Mouse (Mus musculus) embryonic fibroblast, embryonic 13.5 days (primary cell): ENCODE results near the gene Inpp5a. TPM values are rescaled to one million over a fixed set of nuclear protein-coding genes. Genes with fewer than 3 reads are reported as not detected.

Experiments
- H3K27ac ChIP-seq: 2 replicates; pipeline ENCODE4 v1.5.1; 2012; ENCODE audit warnings: low read length, control low read depth, inconsistent platforms; ENCODE audit not compliant: insufficient read depth
- H3K4me1 ChIP-seq: 2 replicates; pipeline ENCODE4 v1.6.1; 2011; ENCODE audit warnings: low read length; ENCODE audit not compliant: control insufficient read depth, insufficient read depth
- H3K4me3 ChIP-seq: 2 replicates; pipeline ENCODE4 v1.5.1; 2011; ENCODE audit warnings: mild to moderate bottlenecking, control low read depth, low read length; ENCODE audit not compliant: insufficient read depth
- CTCF ChIP-seq: IDR thresholded peaks from 2 replicates; pipeline ENCODE4 v1.5.1; 2011; ENCODE audit warnings: mild to moderate bottlenecking, control low read depth, low read length, moderate library complexity, borderline replicate concordance; ENCODE audit not compliant: insufficient read depth
- POLR2A ChIP-seq: IDR thresholded peaks from 2 replicates; pipeline ENCODE4 v1.6.1; 2011; ENCODE audit warnings: low read depth, mild to moderate bottlenecking, control low read depth, low read length, moderate library complexity
- polyA plus RNA-seq: library from polyadenylated mRNA; stranded (reverse); fragments of >200 nt; gene quantifications from 2 replicates; pipeline ENCODE4 v1.2.4, GENCODE M21; 2011; ENCODE audit warnings: low read depth; ENCODE audit not compliant: missing spikeins, insufficient read length

Gene Inpp5a
- polyA plus RNA-seq, 1 experiment = 85.4 TPM

DNA sequence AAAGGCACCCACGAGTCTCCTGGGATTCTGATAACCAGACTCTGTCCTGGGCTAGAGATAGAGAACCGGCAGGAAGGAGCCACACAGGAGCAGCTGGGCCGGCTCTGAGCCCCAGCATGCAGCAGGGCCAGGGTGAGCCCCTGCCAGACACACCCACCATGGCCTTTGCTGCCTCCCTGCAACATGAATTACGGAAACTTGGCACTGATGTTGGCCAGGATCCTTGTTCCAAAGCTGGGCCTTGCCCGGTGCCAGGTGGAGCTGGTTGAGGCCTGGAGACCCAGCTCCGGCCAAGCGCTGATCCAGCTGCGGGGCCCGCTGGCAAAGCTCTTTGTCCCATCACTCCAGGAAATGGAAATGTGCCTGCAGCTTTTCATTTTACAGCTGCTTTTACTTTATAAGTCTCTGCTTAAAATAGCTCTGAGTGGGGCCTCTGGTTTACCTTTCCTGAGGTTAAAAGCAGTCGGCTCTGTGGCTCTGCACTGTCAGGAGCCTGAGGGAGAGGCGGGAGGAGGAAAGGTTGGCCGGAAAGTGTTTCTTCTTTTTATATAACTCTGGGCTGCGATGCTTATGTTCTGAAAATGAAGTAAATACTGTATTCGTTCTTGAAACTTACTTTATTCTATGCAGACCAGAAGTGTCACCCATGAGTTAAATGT is 20.1 kb upstream of the Inpp5a start:
- no peak for TF ChIP-seq CTCF
- no peak for TF ChIP-seq POLR2A

DNA sequence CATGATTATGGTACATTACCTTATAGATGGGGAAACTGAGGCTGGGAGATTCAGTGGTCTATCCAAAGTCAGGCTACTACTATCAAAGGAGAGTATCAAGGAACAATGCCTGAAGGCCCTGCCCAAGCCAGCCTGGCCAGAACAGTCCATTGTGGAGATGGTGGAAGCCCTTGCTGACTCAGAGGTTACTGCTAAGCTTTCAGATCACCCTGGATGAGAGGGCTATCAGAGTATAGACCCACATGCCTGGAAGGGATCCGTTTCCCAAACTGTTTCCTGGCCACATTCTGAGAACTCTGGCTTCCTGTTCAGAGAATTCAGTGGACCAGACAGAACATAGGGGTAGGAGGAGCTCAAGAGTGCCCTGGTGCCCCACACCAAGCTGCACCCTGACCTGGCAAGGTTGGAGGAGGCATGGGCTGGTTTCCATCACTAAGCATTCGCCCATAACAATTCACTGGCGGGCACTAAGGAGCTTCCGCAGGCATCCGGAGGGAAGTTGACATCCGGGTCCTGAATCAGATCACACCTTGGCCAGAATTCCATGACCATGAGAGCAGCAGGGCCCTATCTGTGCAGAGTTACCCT is 19.3 kb upstream of the Inpp5a start:
- Histone ChIP-seq H3K4me1 (peaks cover 8% of the 10 kb centered on the region), H3K4me3 (no peak overlapping the region), H3K27ac (no peak overlapping the region)
- TF ChIP-seq CTCF = no peak
- TF ChIP-seq POLR2A = no peak

More for the DNA sequence above, 20.1 kb upstream of the Inpp5a start:
- Histone ChIP-seq H3K4me3 (no peak overlapping the region), H3K27ac (peak overlapping the region; percentile 6; the same call in 1 of the 2 replicates), H3K4me1 (peaks cover 11% of the 10 kb centered on the region)

DNA sequence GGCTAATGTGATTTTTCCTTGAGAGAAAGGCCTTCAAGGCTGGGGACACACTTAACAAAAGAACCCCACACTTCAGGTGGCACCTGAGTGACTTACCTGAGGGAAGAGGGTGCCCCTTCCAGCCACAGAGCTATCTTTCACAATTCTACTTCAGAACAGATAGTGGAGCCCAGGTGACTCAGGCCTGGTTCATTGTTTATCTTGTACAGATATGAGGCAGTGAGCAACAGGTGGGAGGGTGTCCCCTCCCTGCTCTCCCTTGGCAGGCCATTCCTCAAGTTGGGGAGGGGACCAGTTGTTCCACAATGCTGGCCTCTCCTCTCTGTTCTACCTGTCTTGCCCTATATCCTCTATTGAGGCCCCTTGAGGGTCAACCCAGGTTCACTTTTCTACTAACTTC is 17.5 kb upstream of the Inpp5a start:
- H3K4me3 ChIP-seq = no peak overlapping the region
- H3K27ac ChIP-seq = no peak overlapping the region
- TF ChIP-seq POLR2A (no peak), CTCF (no peak)
- 0 out of 2 replicates have a peak, but pooled peaks cover 2% of the 10 kb centered on the region for H3K4me1 ChIP-seq

DNA sequence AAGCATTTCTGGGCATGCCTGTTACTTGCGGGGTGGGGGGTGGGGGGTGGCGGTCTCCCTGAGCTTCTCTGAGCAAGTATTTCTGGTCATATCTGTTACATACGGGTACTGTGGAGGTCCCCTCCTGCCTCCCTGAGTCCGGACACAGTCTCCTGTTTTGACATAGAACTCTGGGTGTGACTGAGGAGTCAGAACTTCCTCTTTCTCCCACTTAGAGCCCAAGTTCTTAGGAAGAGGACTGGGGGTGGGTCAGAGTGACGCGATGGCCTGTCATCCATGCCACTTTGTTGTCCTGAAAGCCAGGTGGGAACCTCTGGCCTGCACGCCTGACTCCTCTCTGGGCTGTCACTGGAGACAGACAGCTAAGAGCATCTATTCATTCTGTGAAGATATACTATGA is 11.5 kb upstream of the Inpp5a start:
- Histone ChIP-seq H3K4me3 (no peak overlapping the region), H3K27ac (no peak overlapping the region), H3K4me1 (no peaks in the 10 kb centered on the region)
- no peak for TF ChIP-seq CTCF
- TF ChIP-seq POLR2A = no peak

DNA sequence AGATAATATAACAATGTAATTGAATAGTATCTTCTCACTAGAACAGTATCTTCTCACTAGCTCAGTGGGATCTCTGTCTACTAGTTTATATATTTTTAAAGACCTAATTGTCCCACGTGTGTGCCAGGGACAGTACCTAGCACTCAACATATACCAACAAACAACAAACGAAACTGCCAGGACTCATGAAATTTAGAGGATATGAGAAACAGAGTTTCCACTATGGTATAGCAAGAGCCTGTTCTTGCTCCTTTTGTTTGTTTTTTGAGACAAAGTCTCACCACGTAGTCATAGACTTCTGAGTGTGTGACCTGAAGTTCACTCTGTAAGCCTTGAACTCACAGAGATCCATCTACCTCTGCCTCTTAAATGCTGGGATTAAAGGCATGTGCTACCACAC is 10.6 kb upstream of the Inpp5a start:
- no peak overlapping the region for H3K27ac ChIP-seq
- H3K4me3 ChIP-seq = no peak overlapping the region
- H3K4me1 ChIP-seq = no peaks in the 10 kb centered on the region
- TF ChIP-seq POLR2A (no peak), CTCF (no peak)

DNA sequence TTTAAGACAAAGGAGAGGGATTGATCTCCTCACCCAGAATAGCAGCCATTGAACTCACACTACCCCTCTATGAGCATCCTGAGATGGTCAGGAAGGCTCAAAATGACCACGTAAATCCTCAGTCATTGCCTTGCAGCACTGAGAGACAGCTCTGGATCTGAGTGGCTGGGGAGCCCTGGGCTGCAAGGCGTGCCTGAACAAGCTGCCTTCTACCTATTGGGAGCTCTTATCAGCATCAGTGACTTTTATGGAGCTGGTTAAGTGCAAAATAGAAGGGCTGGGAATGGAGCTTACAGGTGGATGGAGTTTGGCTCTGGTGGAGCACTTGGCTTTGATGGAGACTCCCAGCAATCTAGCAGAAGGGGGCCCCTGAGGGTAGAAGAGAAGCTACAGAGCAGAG is 9.2 kb upstream of the Inpp5a start:
- no peak overlapping the region for H3K4me3 ChIP-seq
- no peak overlapping the region for H3K27ac ChIP-seq
- no peaks in the 10 kb centered on the region for H3K4me1 ChIP-seq
- TF ChIP-seq POLR2A (no peak), CTCF (no peak)

DNA sequence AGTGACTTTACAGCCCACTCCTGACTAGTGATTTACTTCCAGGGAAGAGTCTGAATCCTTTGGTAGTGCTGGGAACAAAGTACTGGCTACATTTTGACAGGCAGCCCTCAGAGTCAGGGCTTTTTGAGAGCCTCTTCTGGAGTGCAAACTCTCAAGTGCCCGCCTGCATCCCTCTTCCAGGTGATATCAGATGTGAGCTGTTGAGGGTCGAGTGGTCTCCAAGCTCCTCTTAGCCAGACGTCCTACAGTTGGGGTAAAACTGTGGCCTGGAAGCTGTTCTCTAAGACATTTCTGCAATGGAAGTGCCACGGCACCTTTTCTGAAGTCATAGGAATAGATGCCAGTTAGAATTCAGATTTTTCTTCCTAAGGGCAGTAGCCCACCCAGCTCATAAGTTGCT is 8.7 kb upstream of the Inpp5a start:
- Histone ChIP-seq H3K27ac (no peak overlapping the region), H3K4me1 (no peaks in the 10 kb centered on the region), H3K4me3 (no peak overlapping the region)
- TF ChIP-seq POLR2A = no peak

DNA sequence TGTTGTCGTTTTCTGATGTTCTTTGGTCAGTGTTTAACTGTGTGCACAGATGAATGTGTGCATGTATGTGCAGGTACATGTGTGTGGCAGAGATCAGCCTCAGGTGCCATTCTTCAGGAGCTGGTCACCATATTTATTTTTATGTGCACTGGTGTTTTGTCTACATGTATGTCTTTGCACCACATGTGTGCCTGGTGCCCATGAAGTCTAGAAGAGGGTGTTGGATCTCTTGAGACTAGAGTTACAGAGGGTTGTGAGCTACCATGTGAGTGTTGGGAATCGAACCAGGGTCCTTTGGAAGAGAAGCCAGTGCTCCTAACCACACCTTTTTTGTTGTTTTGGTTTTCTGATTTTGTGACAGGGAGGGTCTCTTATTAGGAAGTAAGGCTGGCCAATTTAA is 7.0 kb upstream of the Inpp5a start:
- H3K27ac ChIP-seq = no peak overlapping the region
- no peak overlapping the region for H3K4me3 ChIP-seq
- TF ChIP-seq POLR2A = no peak
- TF ChIP-seq CTCF = no peak
- no peaks in the 10 kb centered on the region for H3K4me1 ChIP-seq

DNA sequence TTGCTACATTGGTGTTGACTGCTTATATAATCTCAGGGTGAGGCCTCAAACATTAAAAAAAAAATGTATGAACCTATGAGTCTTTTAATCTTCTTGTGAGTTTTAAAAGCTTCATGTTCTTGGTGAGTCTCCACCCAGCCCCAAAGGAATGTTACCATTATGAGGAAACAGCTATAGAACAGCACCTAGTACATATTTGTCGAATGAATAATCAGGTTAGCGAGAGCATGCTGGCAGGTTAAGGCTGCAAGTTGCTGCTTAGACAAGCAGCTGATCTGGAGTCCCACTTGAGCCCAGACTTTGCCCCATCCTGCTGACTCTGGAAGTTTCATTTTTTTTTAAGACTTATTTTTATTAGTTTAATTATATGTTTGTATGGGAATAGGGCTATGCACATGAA is 6.1 kb upstream of the Inpp5a start:
- Histone ChIP-seq H3K4me1 (no peaks in the 10 kb centered on the region), H3K27ac (no peak overlapping the region), H3K4me3 (no peak overlapping the region)
- TF ChIP-seq CTCF (no peak), POLR2A (no peak)

DNA sequence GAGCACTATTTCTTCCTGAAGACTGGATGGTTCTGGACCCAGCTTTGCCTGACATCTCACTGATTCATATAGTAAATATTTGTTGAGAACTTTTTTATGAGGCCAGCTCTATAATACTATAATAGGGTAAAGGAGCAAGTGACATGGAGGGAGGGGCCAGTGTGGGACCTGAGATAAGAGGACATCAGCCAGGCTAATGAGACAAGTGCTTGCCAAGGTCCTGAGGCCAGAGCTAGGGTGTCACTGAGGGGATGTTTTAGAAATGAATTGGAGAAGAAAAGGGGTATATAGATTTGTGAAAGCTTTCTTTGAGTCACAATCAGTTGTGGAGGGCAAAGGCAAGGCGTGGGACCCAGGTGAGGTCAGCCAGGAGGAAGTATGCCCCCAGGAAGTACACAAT is 4.4 kb upstream of the Inpp5a start:
- H3K4me3 ChIP-seq = no peak overlapping the region
- no peak overlapping the region for H3K27ac ChIP-seq
- H3K4me1 ChIP-seq = no peaks in the 10 kb centered on the region
- TF ChIP-seq POLR2A = no peak
- no peak for TF ChIP-seq CTCF
